Mouse (Mus musculus) midbrain, embryonic 15.5 days (tissue): Measurements from ENCODE around the gene Them5. TPM values are rescaled to one million over a fixed set of nuclear protein-coding genes. Genes with fewer than 3 reads are reported as not detected.

Source experiments
- ATAC-seq: fragments of 200-750 bp; cut with Nextera tagmentation; replicated peaks from 2 replicates; pipeline ENCODE4 v1.8.0; 2017; ENCODE audit warnings: moderate TSS enrichment
- H3K27ac ChIP-seq: fragments of 300-500 bp; sonication (generic); 2 replicates; pipeline ENCODE4 v1.5.1; 2015; ENCODE audit warnings: mild to moderate bottlenecking, inconsistent platforms
- H3K27me3 ChIP-seq: fragments of 300-500 bp; sonication (generic); replicated peaks from 2 replicates; pipeline ENCODE4 v1.6.1; 2015; ENCODE audit warnings: inconsistent platforms
- H3K36me3 ChIP-seq: fragments of 300-500 bp; sonication (generic); replicated peaks from 2 replicates; pipeline ENCODE4 v1.6.1; 2015; ENCODE audit warnings: inconsistent platforms
- H3K4me1 ChIP-seq: fragments of 300-500 bp; sonication (generic); 2 replicates; pipeline ENCODE4 v1.6.1; 2015; ENCODE audit warnings: inconsistent platforms
- H3K4me2 ChIP-seq: fragments of 300-500 bp; sonication (generic); 2 replicates; pipeline ENCODE4 v1.6.1; 2015; ENCODE audit warnings: inconsistent platforms, mild to moderate bottlenecking, moderate library complexity
- H3K4me3 ChIP-seq: fragments of 300-500 bp; sonication (generic); 2 replicates; pipeline ENCODE4 v1.5.1; 2015; ENCODE audit warnings: mild to moderate bottlenecking, inconsistent platforms
- H3K9ac ChIP-seq: fragments of 300-500 bp; sonication (generic); 2 replicates; pipeline ENCODE4 v1.6.1; 2015; ENCODE audit warnings: mild to moderate bottlenecking, inconsistent platforms
- H3K9me3 ChIP-seq: fragments of 300-500 bp; sonication (generic); 2 replicates; pipeline ENCODE4 v1.6.1; 2016; ENCODE audit warnings: inconsistent platforms
- WGBS: fragments of 180-500 bp; shearing (Covaris S2); methylation state at CpG from one replicate; pipeline ENCODE4 v1.1.7; 2015; ENCODE audit warnings: mixed read lengths; 5-methylcytosine and 5-hydroxymethylcytosine counted together
- polyA plus RNA-seq: library from polyadenylated mRNA; unstranded; fragments of >200 nt; fragmentation: Nextera tagmentation; extraction: Ambion mirVana; gene quantifications from 2 replicates; pipeline ENCODE4 v1.2.1, GENCODE M21; 2015

The Them5 gene
- not detected in 2 replicates for polyA plus RNA-seq

DNA sequence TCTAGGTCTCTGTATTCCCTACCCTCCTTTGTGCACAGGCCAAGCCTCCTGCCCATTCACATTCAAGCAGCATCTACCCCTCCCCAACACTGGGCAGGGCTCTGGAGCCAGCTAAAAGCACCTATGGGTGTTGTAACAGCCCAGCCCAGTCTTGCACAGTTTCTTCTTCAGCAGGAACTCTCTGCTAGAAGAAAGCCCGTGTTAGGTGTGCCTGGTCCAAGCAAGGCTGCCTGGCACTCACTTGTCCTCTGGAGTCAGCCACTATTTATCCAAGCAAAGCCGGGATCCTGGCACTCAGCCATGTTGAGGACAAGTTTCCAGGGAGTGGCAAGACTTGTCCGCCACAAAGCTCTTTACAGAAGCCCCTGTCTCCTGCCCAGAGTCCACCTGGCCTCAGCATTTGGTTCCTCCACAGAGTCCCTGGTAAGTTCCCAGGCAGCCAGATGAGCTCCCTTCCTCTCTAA is at the start of gene Them5:
Gene Them5 (plus strand): TSS at position 141 of the 464 bp plus-strand sequence.
- no peak within 1 kb of the TSS for H3K4me3 ChIP-seq
- ATAC-seq = 0 out of 2 replicates have a peak, but pooled peaks have one; percentile 20
- H3K4me2 ChIP-seq = no peak within 1 kb of the TSS
- no peaks in the 10 kb centered on the region for H3K9me3 ChIP-seq
- no peaks in the 10 kb centered on the region for H3K27me3 ChIP-seq
- 0 out of 2 replicates have a peak within 1 kb of the TSS, but pooled peaks have one; percentile 9 for H3K27ac ChIP-seq
- 58% methylated on average over 3 of the region's 3 CpGs for WGBS
- peaks cover 3% of the 10 kb centered on the region; the same call in 1 of the 2 replicates for H3K4me1 ChIP-seq
- H3K9ac ChIP-seq = no peak within 1 kb of the TSS
- H3K36me3 ChIP-seq = no peaks in the 10 kb centered on the region

GRCm38 (mm10) chr3:94305457-94305856 is 36.4 kb upstream of the Them5 start:
- no peaks in the 10 kb centered on the region for H3K27me3 ChIP-seq
- 76% methylated on average over 1 of the region's 1 CpGs for WGBS
- no peak overlapping the region for H3K9ac ChIP-seq
- no peak overlapping the region for H3K27ac ChIP-seq
- H3K4me3 ChIP-seq = no peak overlapping the region
- no peaks in the 10 kb centered on the region for H3K9me3 ChIP-seq
- peaks cover 5% of the 10 kb centered on the region for H3K4me1 ChIP-seq
- no peaks in the 10 kb centered on the region for H3K36me3 ChIP-seq
- no peak overlapping the region for H3K4me2 ChIP-seq
- ATAC-seq = no peak

- Histone ChIP-seq H3K27ac (no peak overlapping the region), H3K36me3 (no peaks in the 10 kb centered on the region), H3K4me3 (no peak overlapping the region), H3K4me1 (peaks cover 10% of the 10 kb centered on the region), H3K4me2 (no peak overlapping the region), H3K9ac (no peak overlapping the region), H3K27me3 (no peaks in the 10 kb centered on the region), H3K9me3 (no peaks in the 10 kb centered on the region)
- no peak for ATAC-seq
These were observed 34.9 kb upstream of the Them5 start for GRCm38 (mm10) chr3:94306975-94307374.

GRCm38 (mm10) chr3:94309633-94310363 is 32.1 kb upstream of the Them5 start, which contains the start of gene Them4:
TSS of gene Them4 (plus strand) at chr3:94310089.
- 3% methylated on average over 47 of the region's 47 CpGs for WGBS
- Histone ChIP-seq H3K9me3 (no peaks in the 10 kb centered on the region), H3K36me3 (no peaks in the 10 kb centered on the region), H3K4me3 (peak within 1 kb of the TSS; percentile 67), H3K4me2 (peak within 1 kb of the TSS; percentile 73), H3K27ac (peak within 1 kb of the TSS; percentile 86), H3K9ac (peak within 1 kb of the TSS; percentile 78), H3K27me3 (no peaks in the 10 kb centered on the region), H3K4me1 (peaks cover 10% of the 10 kb centered on the region)
- ATAC-seq = peak; percentile 100

- peaks cover 10% of the 10 kb centered on the region for H3K4me1 ChIP-seq
- no peaks in the 10 kb centered on the region for H3K27me3 ChIP-seq
- H3K9me3 ChIP-seq = no peaks in the 10 kb centered on the region
- H3K27ac ChIP-seq = peak overlapping the region; percentile 86
- peak overlapping the region; percentile 73 for H3K4me2 ChIP-seq
- WGBS = 52% methylated on average over 7 of the region's 7 CpGs
- peak overlapping the region; percentile 67 for H3K4me3 ChIP-seq
- H3K9ac ChIP-seq = peak overlapping the region; percentile 78
- ATAC-seq = peak; percentile 0; the same call in 1 of the 2 replicates
- H3K36me3 ChIP-seq = no peaks in the 10 kb centered on the region
These were observed 31.4 kb upstream of the Them5 start for GRCm38 (mm10) chr3:94310491-94310890.

GRCm38 (mm10) chr3:94310911-94311310 is 31.0 kb upstream of the Them5 start:
- ATAC-seq = no peak
- Histone ChIP-seq H3K4me2 (peak overlapping the region; percentile 73), H3K27ac (no peak overlapping the region), H3K27me3 (no peaks in the 10 kb centered on the region), H3K4me3 (peak overlapping the region; percentile 67), H3K9me3 (no peaks in the 10 kb centered on the region), H3K4me1 (peaks cover 10% of the 10 kb centered on the region), H3K9ac (peak overlapping the region; percentile 78; the same call in 1 of the 2 replicates), H3K36me3 (no peaks in the 10 kb centered on the region)
- 76% methylated on average over 6 of the region's 6 CpGs for WGBS

GRCm38 (mm10) chr3:94311376-94311775 is 30.5 kb upstream of the Them5 start:
- no peaks in the 10 kb centered on the region for H3K27me3 ChIP-seq
- no peak overlapping the region for H3K9ac ChIP-seq
- H3K4me1 ChIP-seq = peaks cover 10% of the 10 kb centered on the region
- peak overlapping the region; percentile 67; the same call in 1 of the 2 replicates for H3K4me3 ChIP-seq
- ATAC-seq = no peak
- WGBS = 78% methylated on average over 4 of the region's 4 CpGs
- H3K36me3 ChIP-seq = no peaks in the 10 kb centered on the region
- no peak overlapping the region for H3K27ac ChIP-seq
- no peaks in the 10 kb centered on the region for H3K9me3 ChIP-seq
- H3K4me2 ChIP-seq = peak overlapping the region; percentile 73

DNA sequence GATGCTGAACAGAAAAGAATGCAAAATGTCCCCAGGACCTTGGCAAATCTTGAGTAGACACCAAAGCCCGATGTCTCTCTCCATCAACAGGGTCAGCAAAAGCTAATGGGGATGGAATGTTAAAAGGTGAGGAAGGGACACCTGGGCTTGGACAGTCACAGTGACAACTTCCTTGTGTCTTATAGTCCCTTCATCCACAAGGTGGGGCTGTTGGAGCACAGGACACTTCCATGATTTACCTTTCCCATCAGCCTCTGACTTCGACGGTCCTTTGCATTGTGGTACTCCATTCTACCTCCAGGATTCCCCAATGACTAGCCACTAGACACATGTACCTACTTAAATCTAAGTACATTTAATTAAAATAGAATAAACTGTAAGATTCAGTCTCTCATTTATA is 13.2 kb upstream of the Them5 start:
- Histone ChIP-seq H3K4me2 (no peak overlapping the region), H3K4me3 (no peak overlapping the region), H3K9ac (no peak overlapping the region), H3K36me3 (peaks cover 19% of the 10 kb centered on the region), H3K27me3 (no peaks in the 10 kb centered on the region), H3K27ac (no peak overlapping the region), H3K4me1 (no peaks in the 10 kb centered on the region), H3K9me3 (no peaks in the 10 kb centered on the region)
- no peak for ATAC-seq
- 71% methylated on average over 3 of the region's 3 CpGs for WGBS

GRCm38 (mm10) chr3:94334442-94334841 is 7.5 kb upstream of the Them5 start:
- H3K9me3 ChIP-seq = no peaks in the 10 kb centered on the region
- peaks cover 8% of the 10 kb centered on the region; the same call in 1 of the 2 replicates for H3K36me3 ChIP-seq
- no peak overlapping the region for H3K4me3 ChIP-seq
- no peak for ATAC-seq
- no peak overlapping the region for H3K27ac ChIP-seq
- no peaks in the 10 kb centered on the region for H3K27me3 ChIP-seq
- no peak overlapping the region for H3K4me2 ChIP-seq
- no peak overlapping the region for H3K9ac ChIP-seq
- H3K4me1 ChIP-seq = no peaks in the 10 kb centered on the region
- 88% methylated on average over 4 of the region's 4 CpGs for WGBS

GRCm38 (mm10) chr3:94338522-94338921 is 3.4 kb upstream of the Them5 start:
- no peak for ATAC-seq
- Histone ChIP-seq H3K9ac (no peak overlapping the region), H3K9me3 (no peaks in the 10 kb centered on the region), H3K27ac (no peak overlapping the region), H3K27me3 (no peaks in the 10 kb centered on the region), H3K36me3 (no peaks in the 10 kb centered on the region), H3K4me2 (no peak overlapping the region), H3K4me1 (peaks cover 3% of the 10 kb centered on the region; the same call in 1 of the 2 replicates), H3K4me3 (no peak overlapping the region)
- 89% methylated on average over 3 of the region's 3 CpGs for WGBS

DNA sequence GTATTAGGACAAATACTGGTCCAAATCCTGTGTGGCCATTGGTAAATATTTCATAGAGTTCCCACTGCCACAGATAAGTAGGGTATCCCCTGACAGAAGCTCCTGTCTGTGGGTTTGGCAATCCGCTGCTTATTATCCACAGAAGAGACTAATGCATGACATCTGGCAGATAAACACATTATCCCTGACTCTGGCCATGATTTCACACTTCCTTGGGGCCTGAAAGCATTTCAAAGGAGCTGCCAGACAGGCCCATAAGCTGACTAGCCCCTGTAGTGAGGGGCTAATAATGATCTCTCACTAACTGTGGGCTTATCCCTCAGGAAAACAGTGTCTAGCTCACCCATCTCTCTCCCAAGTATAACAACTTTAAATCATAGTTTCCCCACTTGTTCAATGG is 653 bp downstream of the Them5 start:
- Histone ChIP-seq H3K4me2 (no peak overlapping the region), H3K4me1 (peaks cover 3% of the 10 kb centered on the region; the same call in 1 of the 2 replicates), H3K27me3 (no peaks in the 10 kb centered on the region), H3K36me3 (no peaks in the 10 kb centered on the region), H3K4me3 (no peak overlapping the region), H3K9ac (no peak overlapping the region), H3K27ac (no peak overlapping the region), H3K9me3 (no peaks in the 10 kb centered on the region)
- WGBS = 35% methylated on average over 1 of the region's 1 CpGs
- ATAC-seq = peak; percentile 62; the same call in 1 of the 2 replicates

DNA sequence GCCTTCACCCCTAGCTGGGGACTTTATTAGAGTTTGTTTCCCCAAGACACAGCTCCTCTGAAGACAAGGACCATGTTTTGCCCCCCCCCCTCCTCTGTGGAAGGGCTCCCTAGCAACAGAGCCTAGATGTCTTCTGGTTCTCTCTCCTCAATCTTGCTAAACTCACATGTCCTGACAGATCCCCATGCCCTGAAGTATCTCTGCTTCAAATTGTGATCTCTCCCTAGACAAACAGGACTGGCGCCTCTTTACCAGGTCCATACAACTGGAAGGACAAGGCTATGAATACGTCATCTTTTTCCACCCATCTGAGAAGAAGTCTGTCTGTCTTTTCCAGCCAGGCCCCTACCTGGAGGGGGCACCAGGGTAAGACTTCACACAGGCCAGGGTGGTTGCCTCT is 2.3 kb downstream of the Them5 start:
- WGBS = 95% methylated on average over 2 of the region's 2 CpGs
- no peaks in the 10 kb centered on the region for H3K36me3 ChIP-seq
- no peaks in the 10 kb centered on the region for H3K9me3 ChIP-seq
- H3K4me3 ChIP-seq = no peak overlapping the region
- no peak overlapping the region for H3K4me2 ChIP-seq
- H3K4me1 ChIP-seq = peaks cover 3% of the 10 kb centered on the region; the same call in 1 of the 2 replicates
- no peak for ATAC-seq
- H3K9ac ChIP-seq = no peak overlapping the region
- no peaks in the 10 kb centered on the region for H3K27me3 ChIP-seq
- H3K27ac ChIP-seq = no peak overlapping the region
